Mouse (Mus musculus) intestine, postnatal 0 days (tissue): Measurements from ENCODE around the gene Lrrc56. TPM values are rescaled to one million over a fixed set of nuclear protein-coding genes. Genes with fewer than 3 reads are reported as not detected.

ENCODE experiments used
- ATAC-seq: fragments of 200-750 bp; cut with Nextera tagmentation; 2 replicates; pipeline ENCODE4 v1.8.0; 2017; ENCODE audit warnings: mild to moderate bottlenecking, moderate TSS enrichment, moderate library complexity
- H3K27ac ChIP-seq: fragments of 300-500 bp; sonication (generic); 2 replicates; pipeline ENCODE4 v1.5.1; 2014; ENCODE audit warnings: mild to moderate bottlenecking, low read depth, low read length, moderate library complexity
- H3K27me3 ChIP-seq: fragments of 300-500 bp; sonication (generic); replicated peaks from 2 replicates; pipeline ENCODE4 v1.6.1; 2014; ENCODE audit warnings: low read length, mixed read lengths; ENCODE audit not compliant: control insufficient read depth, insufficient read depth
- H3K36me3 ChIP-seq: fragments of 300-500 bp; sonication (generic); 2 replicates; pipeline ENCODE4 v1.6.1; 2014; ENCODE audit warnings: mild to moderate bottlenecking, moderate library complexity; ENCODE audit not compliant: control insufficient read depth, insufficient read depth
- H3K4me1 ChIP-seq: fragments of 300-500 bp; sonication (generic); replicated peaks from 2 replicates; pipeline ENCODE4 v1.6.1; 2014; ENCODE audit warnings: antibody characterized with exemption, low read length, mixed read lengths; ENCODE audit not compliant: control insufficient read depth, insufficient read depth
- H3K4me2 ChIP-seq: fragments of 300-500 bp; sonication (generic); replicated peaks from 2 replicates; pipeline ENCODE4 v1.6.1; 2014; ENCODE audit warnings: low read depth, mild to moderate bottlenecking, moderate library complexity
- H3K4me3 ChIP-seq: fragments of 300-500 bp; sonication (generic); 2 replicates; pipeline ENCODE4 v1.5.1; 2014; ENCODE audit warnings: low read depth, low read length
- H3K9ac ChIP-seq: fragments of 300-500 bp; sonication (generic); 2 replicates; pipeline ENCODE4 v1.6.1; 2014; ENCODE audit warnings: mild to moderate bottlenecking, low read depth, low read length
- H3K9me3 ChIP-seq: fragments of 300-500 bp; sonication (generic); 2 replicates; pipeline ENCODE4 v1.6.1; 2016; ENCODE audit warnings: mixed run types; ENCODE audit not compliant: control insufficient read depth
- CTCF ChIP-seq: sonication (generic); IDR thresholded peaks from 2 replicates; pipeline ENCODE4 v1.5.1; 2016; ENCODE audit warnings: low read depth, mild to moderate bottlenecking, control low read depth, antibody characterized with exemption, moderate library complexity
- WGBS: fragments of 180-500 bp; shearing (Covaris S2); extraction: QIAGEN DNeasy Blood & Tissue Kit; methylation state at CpG from one replicate; pipeline ENCODE4 v1.1.7; 2014; 5-methylcytosine and 5-hydroxymethylcytosine counted together
- polyA plus RNA-seq: library from polyadenylated mRNA; unstranded; fragments of >200 nt; fragmentation: Nextera tagmentation; extraction: Ambion mirVana; gene quantifications from 2 replicates; pipeline ENCODE4 v1.2.1, GENCODE M21; 2015

Lrrc56 gene
- polyA plus RNA-seq, 1 experiment from 2014 or later: 3.2 TPM

DNA sequence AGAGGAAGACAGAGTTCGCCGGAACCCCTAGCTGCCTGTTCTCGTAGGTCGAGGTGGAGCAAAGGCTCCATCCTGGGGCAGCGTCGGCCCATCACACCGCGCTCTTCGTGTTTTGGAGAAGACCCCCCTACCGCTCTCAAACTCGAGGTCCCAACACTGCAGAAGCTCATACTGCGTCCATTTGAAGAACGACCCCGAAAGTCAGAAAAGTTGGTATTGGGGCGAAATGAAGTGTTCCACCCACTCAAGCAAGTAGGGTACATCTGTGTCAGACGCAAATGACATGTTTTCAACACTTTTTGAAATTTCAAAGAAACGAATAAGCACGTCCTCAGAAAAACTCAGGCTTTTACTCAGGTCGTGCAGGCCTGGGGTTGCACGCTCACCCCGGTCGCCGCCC lies 452 bp downstream of the Lrrc56 start:
- WGBS: 1% methylated on average over 23 of the region's 23 CpGs
- 0 out of 2 replicates have a peak overlapping the region, but pooled peaks have one; percentile 1 for H3K9ac ChIP-seq
- TF ChIP-seq CTCF: no peak

DNA sequence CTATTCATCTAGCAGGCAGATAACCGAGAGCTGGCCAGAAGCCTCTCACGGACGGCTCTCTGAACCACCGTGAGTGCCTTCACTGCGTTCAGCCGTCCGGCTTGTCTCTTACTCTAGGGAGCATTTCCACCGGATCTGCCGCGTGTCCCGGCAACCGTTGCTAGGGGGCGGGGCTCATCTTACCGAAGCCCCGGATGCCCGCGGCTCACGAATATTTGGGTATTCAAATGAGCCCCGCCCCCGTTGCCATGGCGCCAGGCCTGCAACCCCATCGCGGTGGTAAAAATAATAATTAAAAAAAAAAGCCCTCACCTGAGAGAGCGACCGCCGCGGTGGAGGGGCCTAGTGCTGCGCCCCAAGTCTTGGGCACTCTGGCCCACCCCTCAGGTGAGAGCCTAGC lies 873 bp downstream of the Lrrc56 start:
- Histone ChIP-seq H3K36me3 (peaks cover 25% of the 10 kb centered on the region), H3K27ac (peak overlapping the region; percentile 15), H3K4me2 (peak overlapping the region; percentile 87), H3K9me3 (no peaks in the 10 kb centered on the region), H3K9ac (0 out of 2 replicates have a peak overlapping the region, but pooled peaks have one; percentile 1), H3K27me3 (no peaks in the 10 kb centered on the region), H3K4me3 (peak overlapping the region; percentile 86), H3K4me1 (peaks cover 6% of the 10 kb centered on the region; the same call in 1 of the 2 replicates)
- WGBS: under 1% methylated on average over 28 of the region's 28 CpGs
- ATAC-seq: no peak
- TF ChIP-seq CTCF: no peak

More for the DNA sequence above, 452 bp downstream of the Lrrc56 start:
- Histone ChIP-seq H3K9me3 (no peaks in the 10 kb centered on the region), H3K4me1 (peaks cover 6% of the 10 kb centered on the region; the same call in 1 of the 2 replicates), H3K36me3 (peaks cover 29% of the 10 kb centered on the region), H3K27me3 (no peaks in the 10 kb centered on the region), H3K27ac (peak overlapping the region; percentile 15), H3K4me2 (peak overlapping the region; percentile 87), H3K4me3 (peak overlapping the region; percentile 86)
- no peak for ATAC-seq

DNA sequence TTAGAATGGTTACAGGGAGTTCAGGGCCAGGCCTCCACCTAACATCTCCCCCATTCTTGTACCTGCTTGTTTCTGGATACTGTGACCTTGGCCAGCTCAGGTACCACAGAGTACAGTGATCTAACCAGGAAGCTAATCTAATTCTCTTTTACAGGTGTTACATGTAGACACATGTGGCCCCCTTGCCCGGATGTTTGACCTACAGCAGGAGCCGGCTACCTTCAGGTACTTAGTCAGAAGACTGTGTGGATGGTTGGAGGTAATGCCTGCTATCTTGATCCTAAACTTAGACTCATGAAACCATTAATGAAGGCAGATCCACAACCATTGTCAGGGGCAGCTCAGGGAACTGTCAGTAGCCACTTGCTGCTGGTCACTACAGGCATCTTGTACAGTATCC lies 1.8 kb downstream of the Lrrc56 start:
- H3K27me3 ChIP-seq: no peaks in the 10 kb centered on the region
- no peak overlapping the region for H3K27ac ChIP-seq
- H3K36me3 ChIP-seq: peaks cover 16% of the 10 kb centered on the region
- no peaks in the 10 kb centered on the region for H3K9me3 ChIP-seq
- peaks cover 6% of the 10 kb centered on the region; the same call in 1 of the 2 replicates for H3K4me1 ChIP-seq
- H3K4me3 ChIP-seq: no peak overlapping the region
- H3K4me2 ChIP-seq: no peak overlapping the region
- H3K9ac ChIP-seq: no peak overlapping the region
- WGBS: 48% methylated on average over 2 of the region's 2 CpGs
- no peak for TF ChIP-seq CTCF
- ATAC-seq: no peak

DNA sequence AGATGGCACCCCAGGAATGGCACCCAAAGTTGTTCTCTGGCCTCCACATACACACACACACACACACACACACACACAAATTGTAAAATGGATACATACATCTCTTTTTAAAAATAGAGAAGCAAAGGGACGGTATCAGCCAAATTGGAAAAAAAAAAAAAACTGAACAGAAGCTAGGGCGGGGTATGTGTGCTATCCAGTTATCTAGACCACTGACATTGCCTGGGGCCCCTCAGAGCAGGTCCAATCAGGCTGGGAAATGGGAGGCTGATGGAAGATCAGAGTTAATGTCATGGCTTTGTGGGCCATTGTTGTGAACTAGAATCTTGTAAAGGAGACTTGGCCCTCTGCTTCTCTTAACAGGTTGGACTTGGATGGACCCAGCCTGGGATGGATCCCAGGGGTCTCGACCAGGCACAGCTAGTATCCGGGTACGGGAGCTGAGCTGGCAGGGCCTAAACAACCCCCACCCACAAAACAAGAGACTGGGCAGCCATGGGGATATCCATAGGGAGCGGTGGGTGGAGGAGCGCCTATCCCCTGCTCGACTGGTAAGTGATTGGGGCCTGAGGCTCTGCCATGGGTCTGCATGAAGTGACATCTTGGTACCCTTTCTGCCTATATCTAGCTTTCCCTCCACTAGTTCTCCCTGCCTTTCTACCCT lies 2.8 kb downstream of the Lrrc56 start:
- 94% methylated on average over 8 of the region's 8 CpGs for WGBS
- Histone ChIP-seq H3K9me3 (no peaks in the 10 kb centered on the region), H3K27ac (no peak overlapping the region), H3K4me3 (no peak overlapping the region), H3K4me2 (no peak overlapping the region), H3K9ac (no peak overlapping the region), H3K36me3 (peaks cover 6% of the 10 kb centered on the region; the same call in 1 of the 2 replicates), H3K4me1 (peaks cover 6% of the 10 kb centered on the region; the same call in 1 of the 2 replicates), H3K27me3 (no peaks in the 10 kb centered on the region)
- ATAC-seq: no peak
- TF ChIP-seq CTCF: no peak

DNA sequence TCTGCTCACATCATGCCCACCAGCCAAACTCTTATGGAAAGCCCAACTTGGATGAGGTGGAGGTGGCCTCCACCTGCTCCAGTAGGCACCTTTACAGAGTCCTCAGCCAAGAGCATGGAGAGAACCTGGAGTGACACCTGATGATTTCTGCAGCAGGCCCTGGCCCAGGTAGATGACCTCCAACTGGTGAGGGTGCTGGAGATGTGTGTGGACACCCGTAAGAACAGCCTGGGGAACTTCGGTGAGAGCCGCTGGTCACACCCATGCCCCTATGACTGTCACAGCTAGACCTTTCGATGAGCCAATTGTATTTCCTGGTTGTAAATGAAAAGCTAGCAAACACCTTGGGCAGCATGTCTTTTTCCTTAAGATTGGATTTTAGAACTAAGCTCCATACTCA lies 4.2 kb downstream of the Lrrc56 start:
- Histone ChIP-seq H3K9ac (no peak overlapping the region), H3K4me1 (peaks cover 6% of the 10 kb centered on the region; the same call in 1 of the 2 replicates), H3K36me3 (0 out of 2 replicates have a peak, but pooled peaks cover 4% of the 10 kb centered on the region), H3K27ac (no peak overlapping the region), H3K4me3 (no peak overlapping the region), H3K4me2 (no peak overlapping the region), H3K9me3 (no peaks in the 10 kb centered on the region), H3K27me3 (no peaks in the 10 kb centered on the region)
- 63% methylated on average over 4 of the region's 4 CpGs for WGBS
- TF ChIP-seq CTCF: no peak
- no peak for ATAC-seq

DNA sequence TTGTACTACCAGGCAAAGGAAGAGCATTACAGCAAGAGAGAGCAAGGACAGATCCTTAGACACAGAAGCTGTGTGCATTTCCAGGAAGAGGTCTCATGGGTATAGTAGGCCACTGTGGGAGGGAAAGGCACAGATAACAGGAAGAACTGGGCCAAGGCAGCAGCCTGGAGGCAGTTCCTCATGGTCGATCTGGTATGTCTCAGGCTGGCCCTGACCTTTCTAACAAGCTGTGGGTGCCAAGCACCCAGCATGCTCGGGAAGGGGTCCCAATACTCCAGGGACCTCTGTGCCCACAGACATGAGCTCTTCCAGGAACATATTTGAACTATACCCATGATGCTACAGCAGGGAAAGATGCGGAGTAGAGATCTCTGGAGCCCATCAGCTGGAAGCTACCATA lies 10.6 kb downstream of the Lrrc56 start:
- TF ChIP-seq CTCF: no peak
- Histone ChIP-seq H3K4me3 (no peak overlapping the region), H3K4me1 (no peaks in the 10 kb centered on the region), H3K9me3 (no peaks in the 10 kb centered on the region), H3K27me3 (no peaks in the 10 kb centered on the region), H3K4me2 (no peak overlapping the region), H3K9ac (no peak overlapping the region), H3K36me3 (no peaks in the 10 kb centered on the region), H3K27ac (no peak overlapping the region)
- 73% methylated on average over 3 of the region's 3 CpGs for WGBS
- ATAC-seq: no peak
